Mouse (Mus musculus): ENCODE results near the gene Epb41l1. TPM values are rescaled to one million over a fixed set of nuclear protein-coding genes. Genes with fewer than 3 reads are reported as not detected.

Epb41l1 gene
- polyA plus RNA-seq, 1 experiment from 2014 or later: 20.9 TPM

DNA sequence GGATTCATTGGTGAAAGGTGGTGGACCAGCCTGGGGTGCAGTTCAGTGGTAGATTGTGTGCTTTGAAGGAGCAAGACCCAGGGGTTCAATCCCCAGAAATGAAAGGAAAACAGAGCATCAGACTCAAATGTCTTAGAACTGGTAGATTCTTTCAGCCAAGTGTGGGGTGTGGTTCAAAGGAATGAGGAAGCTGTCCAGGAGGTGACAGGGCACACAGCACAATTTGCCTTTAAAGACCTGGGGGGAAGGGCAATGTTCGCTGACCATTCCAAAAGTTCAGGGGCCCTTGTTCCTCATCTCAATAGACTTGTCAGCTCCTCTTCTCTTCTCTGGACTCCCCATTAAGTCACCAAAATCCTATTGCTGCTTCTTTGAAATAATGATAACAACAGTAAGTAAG is 3.5 kb upstream of the Epb41l1 start:
- no peaks in the 10 kb centered on the region for H3K36me3 ChIP-seq (ENCODE audit: control insufficient read depth, insufficient read depth, low read length)
- WGBS: 83% methylated on average over 1 of the region's 1 CpGs
- no peaks in the 10 kb centered on the region for H3K9me3 ChIP-seq (ENCODE audit: control insufficient read depth, low read length)
- H3K4me1 ChIP-seq (ENCODE audit: control insufficient read depth, insufficient read depth, low read length): peaks cover 11% of the 10 kb centered on the region; the same call in 1 of the 2 replicates
- no peak overlapping the region for H3K27ac ChIP-seq (replicated peaks; ENCODE audit: low read depth, low read length)
- no peak for DNase-seq
- no peak overlapping the region for H3K4me2 ChIP-seq (ENCODE audit: low read length)
- no peaks in the 10 kb centered on the region for H3K27me3 ChIP-seq (ENCODE audit: control insufficient read depth, insufficient read depth, low read length)
- H3K4me3 ChIP-seq (replicated peaks; ENCODE audit: low read depth, low read length): no peak overlapping the region
- H3K9ac ChIP-seq (replicated peaks; ENCODE audit: low read length): no peak overlapping the region
- ATAC-seq (ENCODE audit: low FRiP score, low TSS enrichment): no peak

DNA sequence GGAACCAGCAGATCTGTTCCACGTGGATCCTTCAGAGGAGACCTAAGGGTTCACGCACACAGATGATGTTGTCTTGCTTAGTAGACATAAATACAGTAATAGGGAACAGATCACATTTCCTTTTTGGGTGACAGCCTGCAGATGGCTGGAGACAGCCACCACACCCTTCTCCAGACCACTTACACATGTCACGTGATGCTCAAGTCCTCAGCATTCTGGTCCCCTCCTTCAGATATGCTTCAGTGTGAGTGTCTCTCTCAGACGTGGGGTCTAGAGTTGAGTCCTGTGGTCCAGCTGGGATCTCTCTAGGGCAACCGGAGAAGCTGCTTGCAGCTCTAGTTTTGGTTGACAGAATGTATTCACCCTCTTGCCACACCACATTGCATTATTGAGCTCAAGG is 2.2 kb upstream of the Epb41l1 start:
- Histone ChIP-seq H3K9ac (replicated peaks; ENCODE audit: low read length) (no peak overlapping the region), H3K4me2 (ENCODE audit: low read length) (no peak overlapping the region), H3K9me3 (ENCODE audit: control insufficient read depth, low read length) (no peaks in the 10 kb centered on the region), H3K36me3 (ENCODE audit: control insufficient read depth, insufficient read depth, low read length) (no peaks in the 10 kb centered on the region), H3K27me3 (ENCODE audit: control insufficient read depth, insufficient read depth, low read length) (no peaks in the 10 kb centered on the region), H3K4me3 (replicated peaks; ENCODE audit: low read depth, low read length) (no peak overlapping the region), H3K4me1 (ENCODE audit: control insufficient read depth, insufficient read depth, low read length) (peaks cover 18% of the 10 kb centered on the region), H3K27ac (replicated peaks; ENCODE audit: low read depth, low read length) (no peak overlapping the region)
- ATAC-seq (ENCODE audit: low FRiP score, low TSS enrichment) (no peak), DNase-seq (no peak)
- WGBS: 84% methylated on average over 5 of the region's 5 CpGs

DNA sequence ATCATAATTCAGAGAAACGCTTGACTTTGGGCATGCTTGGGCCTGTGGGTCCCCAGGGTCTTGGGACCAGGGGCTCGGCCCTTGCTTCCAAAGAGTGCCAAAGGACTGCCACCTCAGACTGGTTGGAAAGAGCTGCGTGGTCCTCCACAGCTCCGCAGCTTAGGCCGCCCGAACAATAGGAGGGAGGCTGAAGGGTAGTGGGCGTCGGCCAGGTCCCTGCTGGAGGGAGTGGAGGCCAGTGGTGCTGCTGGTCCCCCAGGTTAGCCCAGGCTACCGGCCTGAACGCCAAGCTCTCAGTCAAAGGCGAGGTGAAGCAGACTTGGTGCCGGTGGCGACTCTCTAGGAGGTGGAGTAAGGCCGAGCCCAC is 399 bp upstream of the Epb41l1 start:
- DNase-seq: no peak
- H3K27me3 ChIP-seq (ENCODE audit: control insufficient read depth, insufficient read depth, low read length): no peaks in the 10 kb centered on the region
- peaks cover 20% of the 10 kb centered on the region for H3K4me1 ChIP-seq (ENCODE audit: control insufficient read depth, insufficient read depth, low read length)
- H3K27ac ChIP-seq (replicated peaks; ENCODE audit: low read depth, low read length): peak overlapping the region; percentile 94
- H3K4me3 ChIP-seq (replicated peaks; ENCODE audit: low read depth, low read length): peak overlapping the region; percentile 76
- H3K9ac ChIP-seq (replicated peaks; ENCODE audit: low read length): peak overlapping the region; percentile 92
- H3K9me3 ChIP-seq (ENCODE audit: control insufficient read depth, low read length): no peaks in the 10 kb centered on the region
- 5% methylated on average over 14 of the region's 14 CpGs for WGBS
- peak; percentile 21; the same call in 1 of the 2 replicates for ATAC-seq (ENCODE audit: low FRiP score, low TSS enrichment)
- H3K36me3 ChIP-seq (ENCODE audit: control insufficient read depth, insufficient read depth, low read length): no peaks in the 10 kb centered on the region
- peak overlapping the region; percentile 79 for H3K4me2 ChIP-seq (ENCODE audit: low read length)

DNA sequence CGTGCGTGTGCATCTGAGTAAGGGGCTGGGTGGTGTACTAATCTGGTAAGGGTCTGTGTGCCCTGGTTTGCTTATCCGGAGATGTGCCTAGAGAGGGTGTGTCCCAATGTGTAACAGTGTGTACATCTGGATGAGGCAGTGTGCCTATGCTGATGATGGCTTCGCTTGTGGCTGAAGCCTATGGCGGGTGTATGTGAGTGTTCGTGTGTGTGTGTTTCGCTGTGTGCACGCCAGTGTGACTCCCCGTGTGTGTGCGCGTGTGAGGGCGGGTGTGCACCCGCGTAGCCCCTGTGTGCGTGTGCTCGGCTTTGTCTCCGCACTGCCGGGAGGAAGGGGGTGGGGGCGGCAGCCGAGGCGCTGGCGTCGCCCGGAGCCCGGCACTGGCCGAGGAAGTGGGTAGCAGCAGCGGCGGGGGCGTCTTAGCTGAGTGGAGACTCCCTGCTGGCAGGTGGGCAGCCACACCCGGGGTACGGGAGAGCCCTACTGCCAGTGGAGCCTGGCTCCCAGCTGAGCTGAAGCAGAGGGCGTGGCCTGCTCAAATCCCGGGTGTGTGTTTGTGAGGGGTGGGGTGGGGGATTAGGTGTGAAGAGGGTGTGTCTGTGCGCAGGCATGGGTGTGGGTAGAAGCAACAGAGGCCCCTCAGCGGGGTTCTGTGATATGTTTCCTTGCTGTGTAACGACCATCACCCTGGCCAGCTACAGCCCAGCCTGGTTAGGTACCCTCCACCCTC is 837 bp downstream of the Epb41l1 start:
- Histone ChIP-seq H3K9ac (replicated peaks; ENCODE audit: low read length) (peak overlapping the region; percentile 92), H3K9me3 (ENCODE audit: control insufficient read depth, low read length) (no peaks in the 10 kb centered on the region), H3K4me1 (ENCODE audit: control insufficient read depth, insufficient read depth, low read length) (peaks cover 22% of the 10 kb centered on the region), H3K4me2 (ENCODE audit: low read length) (peak overlapping the region; percentile 79), H3K27ac (replicated peaks; ENCODE audit: low read depth, low read length) (peak overlapping the region; percentile 94), H3K27me3 (ENCODE audit: control insufficient read depth, insufficient read depth, low read length) (no peaks in the 10 kb centered on the region), H3K4me3 (replicated peaks; ENCODE audit: low read depth, low read length) (peak overlapping the region; percentile 76), H3K36me3 (ENCODE audit: control insufficient read depth, insufficient read depth, low read length) (no peaks in the 10 kb centered on the region)
- ATAC-seq (ENCODE audit: low FRiP score, low TSS enrichment) (peak; percentile 78), DNase-seq (peak; percentile 73)
- under 1% methylated on average over 36 of the region's 36 CpGs for WGBS

DNA sequence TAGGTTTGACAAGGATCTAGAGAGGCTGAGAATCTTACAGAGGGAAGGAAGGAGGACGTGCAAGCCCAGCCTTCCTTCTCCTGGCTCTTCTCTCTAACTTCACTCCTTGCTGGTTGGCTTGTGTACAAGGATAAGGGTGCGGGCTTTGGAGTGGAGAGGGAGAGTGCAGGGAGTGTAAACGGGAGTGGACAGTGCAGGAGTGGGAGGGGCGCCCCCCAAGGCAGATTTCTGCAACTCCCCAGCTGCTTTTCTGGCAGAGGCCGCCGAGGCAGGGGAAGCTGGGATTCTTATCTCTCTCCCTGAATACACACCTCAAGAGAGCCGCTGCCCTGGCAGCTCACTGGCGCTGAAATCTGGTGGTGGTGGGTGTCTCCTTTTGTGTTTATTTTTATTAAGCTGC is 1.9 kb downstream of the Epb41l1 start:
- WGBS: 9% methylated on average over 8 of the region's 8 CpGs
- peak overlapping the region; percentile 92 for H3K9ac ChIP-seq (replicated peaks; ENCODE audit: low read length)
- ATAC-seq (ENCODE audit: low FRiP score, low TSS enrichment) (no peak), DNase-seq (no peak)
- H3K9me3 ChIP-seq (ENCODE audit: control insufficient read depth, low read length): no peaks in the 10 kb centered on the region
- H3K4me2 ChIP-seq (ENCODE audit: low read length): peak overlapping the region; percentile 79
- no peaks in the 10 kb centered on the region for H3K27me3 ChIP-seq (ENCODE audit: control insufficient read depth, insufficient read depth, low read length)
- H3K27ac ChIP-seq (replicated peaks; ENCODE audit: low read depth, low read length): peak overlapping the region; percentile 94
- peaks cover 22% of the 10 kb centered on the region for H3K4me1 ChIP-seq (ENCODE audit: control insufficient read depth, insufficient read depth, low read length)
- no peaks in the 10 kb centered on the region for H3K36me3 ChIP-seq (ENCODE audit: control insufficient read depth, insufficient read depth, low read length)
- H3K4me3 ChIP-seq (replicated peaks; ENCODE audit: low read depth, low read length): peak overlapping the region; percentile 76

GRCm38 (mm10) chr2:156423672-156424071 is 3.0 kb downstream of the Epb41l1 start:
- Histone ChIP-seq H3K27ac (replicated peaks; ENCODE audit: low read depth, low read length) (no peak overlapping the region), H3K4me1 (ENCODE audit: control insufficient read depth, insufficient read depth, low read length) (peaks cover 22% of the 10 kb centered on the region), H3K9ac (replicated peaks; ENCODE audit: low read length) (no peak overlapping the region), H3K27me3 (ENCODE audit: control insufficient read depth, insufficient read depth, low read length) (no peaks in the 10 kb centered on the region), H3K9me3 (ENCODE audit: control insufficient read depth, low read length) (no peaks in the 10 kb centered on the region), H3K4me3 (replicated peaks; ENCODE audit: low read depth, low read length) (no peak overlapping the region), H3K36me3 (ENCODE audit: control insufficient read depth, insufficient read depth, low read length) (no peaks in the 10 kb centered on the region), H3K4me2 (ENCODE audit: low read length) (peak overlapping the region; percentile 79)
- 84% methylated on average over 4 of the region's 4 CpGs for WGBS
- DNase-seq: no peak
- no peak for ATAC-seq (ENCODE audit: low FRiP score, low TSS enrichment)

DNA sequence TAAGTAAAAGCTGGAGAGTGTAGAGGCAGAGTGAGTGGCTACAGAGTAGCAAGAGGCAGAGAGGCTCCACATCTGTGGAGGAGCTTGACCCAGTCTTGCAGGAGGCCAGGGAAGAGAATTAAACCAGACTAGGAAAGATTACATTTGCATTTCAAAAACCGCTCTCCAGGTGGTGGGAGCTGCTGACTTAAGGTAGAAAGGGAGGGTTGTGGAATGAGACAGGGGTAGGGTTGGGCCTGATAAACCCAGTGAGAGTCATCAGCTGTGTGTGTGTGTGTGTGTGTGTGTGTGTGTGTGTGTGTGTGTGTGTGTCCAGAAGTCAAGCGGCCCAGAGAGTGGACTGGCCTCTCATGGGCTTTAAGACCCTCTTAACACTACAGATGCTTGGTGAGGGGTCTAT is 4.9 kb downstream of the Epb41l1 start:
- H3K36me3 ChIP-seq (ENCODE audit: control insufficient read depth, insufficient read depth, low read length): no peaks in the 10 kb centered on the region
- H3K9ac ChIP-seq (replicated peaks; ENCODE audit: low read length): no peak overlapping the region
- no peak for ATAC-seq (ENCODE audit: low FRiP score, low TSS enrichment)
- DNase-seq: no peak
- H3K4me2 ChIP-seq (ENCODE audit: low read length): 0 out of 2 replicates have a peak overlapping the region, but pooled peaks have one; percentile 20
- H3K4me1 ChIP-seq (ENCODE audit: control insufficient read depth, insufficient read depth, low read length): peaks cover 12% of the 10 kb centered on the region
- H3K9me3 ChIP-seq (ENCODE audit: control insufficient read depth, low read length): no peaks in the 10 kb centered on the region
- no peaks in the 10 kb centered on the region for H3K27me3 ChIP-seq (ENCODE audit: control insufficient read depth, insufficient read depth, low read length)
- WGBS: 11% methylated on average over 2 of the region's 2 CpGs
- H3K27ac ChIP-seq (replicated peaks; ENCODE audit: low read depth, low read length): no peak overlapping the region; the same call in 1 of the 2 replicates
- H3K4me3 ChIP-seq (replicated peaks; ENCODE audit: low read depth, low read length): no peak overlapping the region

GRCm38 (mm10) chr2:156426151-156426550 is 5.4 kb downstream of the Epb41l1 start:
- Histone ChIP-seq H3K27me3 (ENCODE audit: control insufficient read depth, insufficient read depth, low read length) (no peaks in the 10 kb centered on the region), H3K9me3 (ENCODE audit: control insufficient read depth, low read length) (no peaks in the 10 kb centered on the region), H3K4me2 (ENCODE audit: low read length) (no peak overlapping the region), H3K27ac (replicated peaks; ENCODE audit: low read depth, low read length) (no peak overlapping the region), H3K9ac (replicated peaks; ENCODE audit: low read length) (no peak overlapping the region), H3K36me3 (ENCODE audit: control insufficient read depth, insufficient read depth, low read length) (no peaks in the 10 kb centered on the region), H3K4me1 (ENCODE audit: control insufficient read depth, insufficient read depth, low read length) (peaks cover 12% of the 10 kb centered on the region), H3K4me3 (replicated peaks; ENCODE audit: low read depth, low read length) (no peak overlapping the region)
- DNase-seq (no peak), ATAC-seq (ENCODE audit: low FRiP score, low TSS enrichment) (no peak)
- 69% methylated on average over 4 of the region's 4 CpGs for WGBS

DNA sequence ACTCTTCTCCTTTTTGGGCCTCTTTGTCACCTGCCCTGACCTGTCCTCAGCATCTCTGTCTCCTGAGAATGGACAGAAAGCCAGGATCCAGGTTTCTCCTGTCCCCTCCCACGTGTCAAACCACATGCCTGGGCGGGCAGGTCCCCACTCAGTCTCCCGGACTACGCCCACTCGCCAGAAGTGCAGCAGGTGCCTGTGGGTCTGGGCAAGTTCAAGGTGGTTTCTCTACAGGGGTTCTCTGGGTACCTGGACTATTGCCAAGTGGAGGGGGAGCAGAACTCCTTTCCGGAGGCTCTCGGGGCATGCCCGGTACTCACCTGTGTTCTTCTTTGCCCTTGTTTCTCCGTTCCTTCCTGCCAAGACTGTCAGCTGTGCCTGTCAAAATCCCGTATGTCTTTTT is 9.1 kb downstream of the Epb41l1 start:
- no peaks in the 10 kb centered on the region for H3K9me3 ChIP-seq (ENCODE audit: control insufficient read depth, low read length)
- no peak overlapping the region for H3K4me2 ChIP-seq (ENCODE audit: low read length)
- DNase-seq (no peak), ATAC-seq (ENCODE audit: low FRiP score, low TSS enrichment) (no peak)
- H3K36me3 ChIP-seq (ENCODE audit: control insufficient read depth, insufficient read depth, low read length): no peaks in the 10 kb centered on the region
- no peak overlapping the region for H3K27ac ChIP-seq (replicated peaks; ENCODE audit: low read depth, low read length)
- WGBS: 74% methylated on average over 10 of the region's 10 CpGs
- peaks cover 8% of the 10 kb centered on the region; the same call in 1 of the 2 replicates for H3K4me1 ChIP-seq (ENCODE audit: control insufficient read depth, insufficient read depth, low read length)
- no peaks in the 10 kb centered on the region for H3K27me3 ChIP-seq (ENCODE audit: control insufficient read depth, insufficient read depth, low read length)
- H3K9ac ChIP-seq (replicated peaks; ENCODE audit: low read length): no peak overlapping the region
- H3K4me3 ChIP-seq (replicated peaks; ENCODE audit: low read depth, low read length): no peak overlapping the region
